Mouse (Mus musculus) left cerebral cortex, adult 2 months (tissue): ENCODE data around the gene Sp110. TPM values are rescaled to one million over a fixed set of nuclear protein-coding genes. Genes with fewer than 3 reads are reported as not detected.
"Not testable (repeated sequence)": the region's sequence is repeated elsewhere in the genome, so short reads cannot be mapped to it uniquely, and the experiment has no call there.

Experiments used
- DNase-seq, 2 experiments: peaks; one replicate each; pipeline ENCODE4 v3.0.0; 2021 to 2022; ENCODE audit warnings: low spot score in 2 of 2, mixed read lengths in 1 of 2; ENCODE audit errors: extremely low spot score in 1 of 2
- H3K27ac ChIP-seq: fragments of 200-600 bp; 2 replicates; pipeline ENCODE4 v1.8.1; 2022
- H3K4me3 ChIP-seq: fragments of 200-600 bp; 2 replicates; pipeline ENCODE4 v1.8.1; 2022
- intact Hi-C: fragments of 180-260 bp; cut with DNase I; formaldehyde crosslinking; loops from one replicate; pipeline ENCODE4 v1.15.1; 2025
- long read RNA-seq, 2 experiments: library from polyadenylated mRNA; stranded (forward); transcript quantifications; one replicate each; pipeline ENCODE4 v2.0.0; 2021; ENCODE audit warnings: borderline mapping rate in 2 of 2
- total RNA-seq, 2 experiments: library from RNA; stranded (reverse); gene quantifications; 2 replicates each; pipeline ENCODE4 v1.2.3; 2021

Sp110 gene
- 1 to 10 TPM in 1 of 2 experiments, under 1 TPM in 1; 0.70 to 1.7 TPM for total RNA-seq
- long read RNA-seq, experiment 1: 0 reads
- long read RNA-seq, experiment 2: 0 reads

- intact Hi-C loops, DNase-seq, H3K4me3 ChIP-seq, H3K27ac ChIP-seq: not testable (repeated sequence)
Measured at GRCm38 (mm10) chr1:85598271-85599012, at the start of gene Sp110. Sp110 (minus strand) TSS chr1:85598817.

DNA sequence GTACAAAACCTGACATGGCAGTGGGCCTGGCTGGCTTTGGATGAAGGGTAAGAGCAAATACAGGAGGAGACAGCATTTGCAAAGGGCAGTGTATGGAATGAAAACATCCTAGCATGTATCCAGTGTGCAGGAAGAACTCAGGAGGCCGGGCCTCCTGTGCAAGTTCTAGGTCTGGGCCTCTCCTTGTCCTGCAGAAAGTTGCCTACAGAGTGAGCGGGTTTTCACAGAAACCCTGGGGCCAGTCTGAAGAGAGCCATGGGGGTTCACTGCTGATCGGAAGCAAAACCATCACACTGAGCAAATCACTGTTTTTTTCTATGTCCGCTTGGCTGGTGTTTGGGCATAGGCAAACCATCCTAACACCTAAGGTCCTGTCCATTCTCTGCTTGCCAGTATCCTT is 39.5 kb upstream of the Sp110 start:
- intact Hi-C loops, DNase-seq, H3K4me3 ChIP-seq, H3K27ac ChIP-seq: not testable (repeated sequence)

DNA sequence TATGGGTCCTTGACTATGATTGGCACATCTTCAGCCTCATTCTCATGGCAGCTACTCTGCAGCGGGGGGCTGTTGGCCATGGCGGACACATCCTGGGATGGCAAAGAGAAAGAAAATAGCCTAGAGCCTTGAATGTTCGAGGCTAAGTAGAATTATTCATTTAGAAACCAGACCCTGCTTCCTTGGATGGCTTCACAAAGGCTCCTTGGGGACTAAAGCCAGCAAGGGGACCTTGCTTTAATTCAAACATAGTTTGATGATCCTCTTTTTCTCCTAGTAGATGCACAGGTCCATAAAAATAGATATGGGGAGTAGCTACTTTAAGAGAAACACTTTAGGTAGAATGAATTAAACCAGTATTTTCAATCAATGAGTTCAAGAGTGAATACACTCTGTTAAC is 38.3 kb upstream of the Sp110 start:
- DNase-seq, intact Hi-C loops, H3K27ac ChIP-seq, H3K4me3 ChIP-seq: not testable (repeated sequence)

- H3K27ac ChIP-seq, DNase-seq, intact Hi-C loops, H3K4me3 ChIP-seq: not testable (repeated sequence)
Measured at GRCm38 (mm10) chr1:85618689-85619088, 20.1 kb upstream of the Sp110 start.

- H3K4me3 ChIP-seq, DNase-seq, intact Hi-C loops, H3K27ac ChIP-seq: not testable (repeated sequence)
Measured at GRCm38 (mm10) chr1:85617161-85617560, 18.5 kb upstream of the Sp110 start.

- DNase-seq, intact Hi-C loops, H3K4me3 ChIP-seq, H3K27ac ChIP-seq: not testable (repeated sequence)
Measured at GRCm38 (mm10) chr1:85615819-85616218, 17.2 kb upstream of the Sp110 start.

DNA sequence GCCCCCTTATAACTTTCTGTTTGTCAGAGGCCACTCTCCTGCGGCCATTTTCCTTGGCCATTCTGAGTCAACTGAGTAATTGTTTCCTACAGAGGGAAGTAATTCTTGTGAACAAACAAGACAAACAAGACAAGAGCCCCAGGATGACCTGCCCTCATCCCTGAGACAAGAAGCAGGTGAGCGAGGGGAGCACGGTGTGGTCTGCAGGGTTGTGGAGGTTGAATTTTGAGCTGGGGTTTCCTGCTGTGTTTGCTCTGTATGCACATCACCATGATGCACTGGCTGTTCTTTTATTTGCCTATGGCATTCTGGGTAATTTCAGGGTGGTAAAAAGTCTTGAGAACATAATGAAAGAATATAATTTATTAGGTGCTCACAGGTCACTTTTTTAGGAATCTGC is 16.5 kb upstream of the Sp110 start:
- DNase-seq, H3K27ac ChIP-seq, H3K4me3 ChIP-seq, intact Hi-C loops: not testable (repeated sequence)

DNA sequence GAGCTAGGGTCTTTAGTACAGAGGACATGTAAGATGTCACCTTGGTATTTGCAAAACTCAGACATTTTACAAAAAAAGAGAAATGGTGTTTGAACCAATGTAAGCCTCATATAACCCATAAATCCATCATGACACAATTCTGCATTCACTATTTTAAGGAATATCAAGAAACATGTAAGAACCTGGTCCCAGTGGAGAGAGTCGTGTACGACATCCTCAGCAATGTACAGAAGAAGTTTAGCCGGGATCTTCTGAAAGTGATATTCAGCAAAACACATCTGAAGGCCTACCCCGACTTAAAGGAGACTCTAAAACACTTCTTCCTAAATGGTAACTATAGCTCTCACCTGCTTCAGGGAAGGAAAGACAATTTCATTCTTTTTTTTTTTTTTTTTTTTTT is 12.0 kb upstream of the Sp110 start:
- intact Hi-C loops, H3K4me3 ChIP-seq, H3K27ac ChIP-seq, DNase-seq: not testable (repeated sequence)

GRCm38 (mm10) chr1:85608361-85608760 is 9.7 kb upstream of the Sp110 start:
- intact Hi-C loops, DNase-seq, H3K27ac ChIP-seq, H3K4me3 ChIP-seq: not testable (repeated sequence)

GRCm38 (mm10) chr1:85604341-85604740 is 5.7 kb upstream of the Sp110 start:
- H3K4me3 ChIP-seq, intact Hi-C loops, H3K27ac ChIP-seq, DNase-seq: not testable (repeated sequence)

- intact Hi-C loops, DNase-seq, H3K4me3 ChIP-seq: not testable (repeated sequence)
Measured at GRCm38 (mm10) chr1:85600794-85601193, 2.2 kb upstream of the Sp110 start.

GRCm38 (mm10) chr1:85600078-85600477 is 1.5 kb upstream of the Sp110 start, which contains the start of gene Sp140:
Sp140 (plus strand) TSS chr1:85600378.
- intact Hi-C loops, H3K4me3 ChIP-seq, DNase-seq, H3K27ac ChIP-seq: not testable (repeated sequence)

More at GRCm38 (mm10) chr1:85600794-85601193, 2.2 kb upstream of the Sp110 start:
- not testable (repeated sequence) for H3K27ac ChIP-seq

DNA sequence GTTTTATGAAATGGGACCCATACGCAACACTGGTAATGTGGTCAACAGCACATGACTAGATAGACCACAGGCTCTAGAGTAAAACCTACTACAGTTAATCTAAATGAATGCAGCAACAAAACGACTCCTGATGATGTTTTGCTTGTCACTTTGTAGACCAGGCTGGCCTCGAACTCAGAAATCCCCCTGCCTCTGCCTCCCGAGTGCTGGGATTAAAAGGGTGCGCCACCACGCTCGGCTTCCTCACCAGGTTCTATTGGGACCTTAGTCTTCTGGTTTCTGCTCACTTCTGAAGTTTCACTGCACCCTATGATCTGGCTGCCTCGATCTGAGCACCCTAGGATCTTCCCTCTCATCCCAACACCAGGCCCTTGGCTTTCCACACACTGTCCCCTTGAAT is 6.1 kb downstream of the Sp110 start:
- DNase-seq, H3K27ac ChIP-seq, intact Hi-C loops, H3K4me3 ChIP-seq: not testable (repeated sequence)

GRCm38 (mm10) chr1:85588697-85589096 is 9.9 kb downstream of the Sp110 start:
- not testable (repeated sequence) for H3K4me3 ChIP-seq, H3K27ac ChIP-seq, DNase-seq
- intact Hi-C loops: loop anchor here (10.0 kb wide), 1 partner anchor 256 kb away; no protein-coding TSS in a partner anchor
